Mouse (Mus musculus): ENCODE results near the gene Cdh24. TPM values are rescaled to one million over a fixed set of nuclear protein-coding genes. Genes with fewer than 3 reads are reported as not detected.

The Cdh24 gene
- polyA plus RNA-seq, 1 experiment from 2014 or later: 8.1 TPM

DNA sequence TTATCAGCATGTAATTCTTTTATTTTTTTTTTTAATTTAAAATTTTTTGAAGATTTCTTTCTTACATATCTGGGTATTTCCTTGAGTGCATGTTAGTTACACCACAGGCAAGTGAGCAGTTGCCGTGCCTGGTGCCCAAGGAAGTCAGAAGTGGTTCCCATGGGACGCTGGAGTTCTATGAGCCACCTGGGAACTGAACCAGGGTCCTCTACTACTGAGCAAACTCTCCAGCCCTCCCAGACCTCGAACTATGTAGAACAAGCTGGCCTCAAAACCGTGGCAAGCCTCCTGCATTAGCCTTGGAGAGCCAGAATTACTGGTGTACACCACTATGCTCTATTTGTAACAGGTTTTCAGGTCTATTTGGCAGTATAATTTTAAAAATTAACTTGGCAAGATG, 38.6 kb downstream of the Cdh24 start:
- Histone ChIP-seq H3K27ac (ENCODE audit: low read length) (peak overlapping the region; percentile 98), H3K4me3 (replicated peaks; ENCODE audit: low read length) (peak overlapping the region; percentile 81), H3K9me3 (ENCODE audit: control insufficient read depth, low read length) (no peaks in the 10 kb centered on the region), H3K9ac (replicated peaks; ENCODE audit: low read depth, low read length) (peak overlapping the region; percentile 91), H3K4me1 (replicated peaks; ENCODE audit: control insufficient read depth, insufficient read depth, low read length) (peaks cover 14% of the 10 kb centered on the region), H3K4me2 (ENCODE audit: low read length) (peak overlapping the region; percentile 49), H3K36me3 (ENCODE audit: control insufficient read depth, insufficient read depth) (no peaks in the 10 kb centered on the region), H3K27me3 (replicated peaks; ENCODE audit: control insufficient read depth, insufficient read depth, low read length) (no peaks in the 10 kb centered on the region)
- peak; percentile 16 for ATAC-seq
- WGBS: 37% methylated on average over 4 of the region's 4 CpGs

DNA sequence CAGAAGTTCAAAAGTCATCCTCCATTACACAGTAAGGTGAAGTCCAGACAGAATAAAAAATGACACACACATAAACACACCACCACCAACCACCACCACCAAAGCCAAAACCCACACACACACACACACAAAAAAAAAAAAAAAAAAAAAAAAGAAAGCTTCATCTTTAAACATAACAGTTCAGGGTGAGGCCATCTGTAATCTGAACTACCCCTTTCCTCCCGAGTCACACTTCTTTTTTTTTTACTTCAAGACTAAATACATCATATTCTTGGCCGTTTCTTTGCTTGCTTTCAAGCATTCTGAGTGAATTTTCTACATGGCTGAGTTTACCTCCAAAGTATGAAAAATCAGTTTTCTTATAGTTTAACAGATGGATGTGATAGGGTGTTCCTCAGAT, 39.6 kb downstream of the Cdh24 start:
- no peak overlapping the region for H3K27ac ChIP-seq (ENCODE audit: low read length)
- WGBS: 85% methylated on average over 2 of the region's 2 CpGs
- H3K9me3 ChIP-seq (ENCODE audit: control insufficient read depth, low read length): no peaks in the 10 kb centered on the region
- H3K9ac ChIP-seq (replicated peaks; ENCODE audit: low read depth, low read length): no peak overlapping the region
- no peaks in the 10 kb centered on the region for H3K36me3 ChIP-seq (ENCODE audit: control insufficient read depth, insufficient read depth)
- peaks cover 14% of the 10 kb centered on the region for H3K4me1 ChIP-seq (replicated peaks; ENCODE audit: control insufficient read depth, insufficient read depth, low read length)
- H3K27me3 ChIP-seq (replicated peaks; ENCODE audit: control insufficient read depth, insufficient read depth, low read length): no peaks in the 10 kb centered on the region
- no peak overlapping the region for H3K4me3 ChIP-seq (replicated peaks; ENCODE audit: low read length)
- ATAC-seq: no peak
- H3K4me2 ChIP-seq (ENCODE audit: low read length): no peak overlapping the region

GRCm38 (mm10) chr14:54597084-54597483, 44.1 kb downstream of the Cdh24 start:
- Histone ChIP-seq H3K27ac (ENCODE audit: low read length) (no peak overlapping the region), H3K36me3 (ENCODE audit: control insufficient read depth, insufficient read depth) (no peaks in the 10 kb centered on the region), H3K4me3 (replicated peaks; ENCODE audit: low read length) (no peak overlapping the region), H3K27me3 (replicated peaks; ENCODE audit: control insufficient read depth, insufficient read depth, low read length) (no peaks in the 10 kb centered on the region), H3K4me1 (replicated peaks; ENCODE audit: control insufficient read depth, insufficient read depth, low read length) (peaks cover under 1% of the 10 kb centered on the region), H3K9me3 (ENCODE audit: control insufficient read depth, low read length) (no peaks in the 10 kb centered on the region), H3K9ac (replicated peaks; ENCODE audit: low read depth, low read length) (no peak overlapping the region), H3K4me2 (ENCODE audit: low read length) (no peak overlapping the region)
- WGBS: 80% methylated on average over 7 of the region's 7 CpGs
- ATAC-seq: no peak

DNA sequence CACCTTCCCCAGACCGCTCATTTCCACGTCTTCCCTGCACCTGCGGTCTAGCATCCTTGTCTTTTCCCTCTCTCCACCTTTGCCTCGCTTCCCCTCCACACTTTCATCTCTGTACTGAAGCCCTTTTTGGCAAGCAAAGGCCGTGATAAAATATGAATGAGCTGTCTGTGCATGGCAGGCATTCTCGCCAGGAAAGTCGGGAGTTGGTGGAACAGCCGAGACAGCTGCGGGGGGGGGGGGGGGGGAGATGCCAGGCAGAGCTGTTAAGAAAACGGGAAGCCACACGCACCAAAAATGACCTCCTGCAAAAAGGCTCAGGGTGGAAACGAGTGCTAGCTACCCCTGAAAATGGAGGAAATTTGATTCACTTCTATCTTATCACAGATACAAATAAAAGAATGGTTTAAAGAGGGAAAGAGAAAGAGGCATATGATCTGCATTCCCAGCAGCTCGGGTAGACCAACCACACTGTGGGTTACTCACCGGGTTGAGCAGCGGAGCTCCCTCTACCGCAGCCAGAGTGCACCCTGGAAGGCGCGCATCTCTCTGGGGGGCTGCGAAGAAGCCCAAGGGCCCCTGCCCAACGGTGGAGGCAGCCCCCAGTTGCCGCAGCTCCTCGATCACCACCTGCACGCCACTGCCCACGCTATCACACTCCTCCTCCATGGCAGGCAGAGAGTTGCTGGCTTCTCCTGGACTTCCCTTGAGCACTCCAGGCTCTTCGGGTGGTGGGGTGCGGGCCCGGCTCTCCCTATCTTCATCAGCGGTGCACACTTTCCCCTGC, 46.3 kb downstream of the Cdh24 start:
- WGBS: 63% methylated on average over 28 of the region's 28 CpGs
- Histone ChIP-seq H3K4me2 (ENCODE audit: low read length) (0 out of 2 replicates have a peak overlapping the region, but pooled peaks have one; percentile 8), H3K4me1 (replicated peaks; ENCODE audit: control insufficient read depth, insufficient read depth, low read length) (no peaks in the 10 kb centered on the region), H3K4me3 (replicated peaks; ENCODE audit: low read length) (no peak overlapping the region), H3K9me3 (ENCODE audit: control insufficient read depth, low read length) (no peaks in the 10 kb centered on the region), H3K36me3 (ENCODE audit: control insufficient read depth, insufficient read depth) (no peaks in the 10 kb centered on the region), H3K9ac (replicated peaks; ENCODE audit: low read depth, low read length) (no peak overlapping the region), H3K27me3 (replicated peaks; ENCODE audit: control insufficient read depth, insufficient read depth, low read length) (no peaks in the 10 kb centered on the region), H3K27ac (ENCODE audit: low read length) (peak overlapping the region; percentile 25; the same call in 1 of the 2 replicates)
- peak; percentile 54 for ATAC-seq

DNA sequence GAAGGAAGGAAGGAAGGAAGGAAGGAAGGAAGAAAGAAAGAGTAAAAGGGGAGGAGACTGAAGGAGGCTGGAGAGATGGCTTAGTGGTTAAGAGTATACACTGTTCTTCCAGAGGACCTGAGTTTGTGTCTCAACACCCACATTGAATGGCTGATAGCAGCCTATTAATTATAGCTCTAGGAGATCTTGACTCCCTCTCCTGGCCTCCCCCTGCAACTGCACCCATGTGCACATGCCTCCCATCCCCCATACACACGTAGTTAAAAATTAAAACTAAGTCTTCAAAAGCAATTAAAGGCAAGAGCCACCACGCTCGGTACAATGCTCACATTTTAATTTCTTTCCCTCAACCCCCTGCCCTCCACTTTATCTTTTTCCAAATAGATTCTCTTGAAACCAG, 47.1 kb downstream of the Cdh24 start:
- H3K9me3 ChIP-seq (ENCODE audit: control insufficient read depth, low read length): no peaks in the 10 kb centered on the region
- H3K4me1 ChIP-seq (replicated peaks; ENCODE audit: control insufficient read depth, insufficient read depth, low read length): no peaks in the 10 kb centered on the region
- 85% methylated on average over 3 of the region's 3 CpGs for WGBS
- no peaks in the 10 kb centered on the region for H3K36me3 ChIP-seq (ENCODE audit: control insufficient read depth, insufficient read depth)
- H3K4me2 ChIP-seq (ENCODE audit: low read length): no peak overlapping the region
- no peak overlapping the region for H3K27ac ChIP-seq (ENCODE audit: low read length)
- ATAC-seq: no peak
- no peak overlapping the region for H3K9ac ChIP-seq (replicated peaks; ENCODE audit: low read depth, low read length)
- H3K27me3 ChIP-seq (replicated peaks; ENCODE audit: control insufficient read depth, insufficient read depth, low read length): no peaks in the 10 kb centered on the region
- H3K4me3 ChIP-seq (replicated peaks; ENCODE audit: low read length): no peak overlapping the region

- no peaks in the 10 kb centered on the region for H3K27me3 ChIP-seq (replicated peaks; ENCODE audit: control insufficient read depth, insufficient read depth, low read length)
- no peak for ATAC-seq
- no peak overlapping the region for H3K9ac ChIP-seq (replicated peaks; ENCODE audit: low read depth, low read length)
- no peaks in the 10 kb centered on the region for H3K9me3 ChIP-seq (ENCODE audit: control insufficient read depth, low read length)
- H3K4me3 ChIP-seq (replicated peaks; ENCODE audit: low read length): no peak overlapping the region
- no peak overlapping the region for H3K27ac ChIP-seq (ENCODE audit: low read length)
- H3K4me2 ChIP-seq (ENCODE audit: low read length): no peak overlapping the region
- 54% methylated on average over 10 of the region's 10 CpGs for WGBS
- H3K36me3 ChIP-seq (ENCODE audit: control insufficient read depth, insufficient read depth): no peaks in the 10 kb centered on the region
- H3K4me1 ChIP-seq (replicated peaks; ENCODE audit: control insufficient read depth, insufficient read depth, low read length): no peaks in the 10 kb centered on the region
These were observed 48.7 kb downstream of the Cdh24 start for GRCm38 (mm10) chr14:54592319-54592934.

DNA sequence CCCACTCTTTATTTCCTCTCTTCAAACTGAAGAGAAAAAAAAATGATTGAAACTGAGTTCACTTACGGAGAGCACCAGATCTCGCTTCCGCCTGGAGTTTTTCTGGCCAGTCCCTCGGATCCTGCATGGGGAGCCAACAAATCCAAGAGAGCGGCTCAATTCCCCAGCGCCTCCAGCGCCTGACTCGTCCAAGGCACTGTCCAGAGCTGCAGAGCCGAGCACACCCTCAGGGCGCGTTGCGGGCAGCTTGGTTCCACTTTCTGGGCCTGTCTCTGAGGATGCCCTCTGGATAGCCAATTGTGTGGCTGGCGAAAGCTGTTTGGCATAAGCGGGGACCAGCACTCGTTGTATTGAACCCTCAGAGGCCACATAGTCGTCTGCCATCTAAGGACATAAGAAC, 50.1 kb downstream of the Cdh24 start:
- Histone ChIP-seq H3K27me3 (replicated peaks; ENCODE audit: control insufficient read depth, insufficient read depth, low read length) (no peaks in the 10 kb centered on the region), H3K9ac (replicated peaks; ENCODE audit: low read depth, low read length) (no peak overlapping the region), H3K4me2 (ENCODE audit: low read length) (no peak overlapping the region), H3K4me3 (replicated peaks; ENCODE audit: low read length) (no peak overlapping the region), H3K9me3 (ENCODE audit: control insufficient read depth, low read length) (no peaks in the 10 kb centered on the region), H3K27ac (ENCODE audit: low read length) (no peak overlapping the region), H3K36me3 (ENCODE audit: control insufficient read depth, insufficient read depth) (no peaks in the 10 kb centered on the region), H3K4me1 (replicated peaks; ENCODE audit: control insufficient read depth, insufficient read depth, low read length) (no peaks in the 10 kb centered on the region)
- 90% methylated on average over 16 of the region's 16 CpGs for WGBS
- ATAC-seq: no peak

- no peak overlapping the region for H3K4me2 ChIP-seq (ENCODE audit: low read length)
- no peak overlapping the region for H3K4me3 ChIP-seq (replicated peaks; ENCODE audit: low read length)
- WGBS: 39% methylated on average over 7 of the region's 7 CpGs
- no peak overlapping the region for H3K9ac ChIP-seq (replicated peaks; ENCODE audit: low read depth, low read length)
- no peaks in the 10 kb centered on the region for H3K4me1 ChIP-seq (replicated peaks; ENCODE audit: control insufficient read depth, insufficient read depth, low read length)
- H3K27me3 ChIP-seq (replicated peaks; ENCODE audit: control insufficient read depth, insufficient read depth, low read length): no peaks in the 10 kb centered on the region
- ATAC-seq: 0 out of 2 replicates have a peak, but pooled peaks have one; percentile 38
- no peaks in the 10 kb centered on the region for H3K9me3 ChIP-seq (ENCODE audit: control insufficient read depth, low read length)
- no peaks in the 10 kb centered on the region for H3K36me3 ChIP-seq (ENCODE audit: control insufficient read depth, insufficient read depth)
- no peak overlapping the region for H3K27ac ChIP-seq (ENCODE audit: low read length)
These were observed 57.4 kb downstream of the Cdh24 start for GRCm38 (mm10) chr14:54583681-54584338.

DNA sequence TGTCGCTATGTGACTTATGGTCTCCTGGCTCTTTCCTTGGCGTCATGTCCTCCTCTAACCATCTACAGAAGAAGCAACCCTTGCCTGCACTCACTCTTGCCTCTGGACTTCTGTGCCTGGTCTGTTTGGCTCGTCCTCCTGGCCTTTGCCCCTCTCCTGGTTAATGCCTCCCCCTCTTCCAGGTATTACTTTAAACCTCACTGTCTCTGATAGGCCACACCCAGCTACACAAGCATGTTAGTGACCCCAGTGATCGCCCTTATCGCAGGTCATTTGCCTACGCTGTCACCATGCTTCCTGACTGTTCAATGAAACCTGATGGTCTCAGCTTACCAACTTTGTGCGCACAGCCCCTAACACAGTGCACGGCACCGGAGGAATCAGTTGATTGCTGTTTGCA, 58.6 kb downstream of the Cdh24 start:
- no peaks in the 10 kb centered on the region for H3K36me3 ChIP-seq (ENCODE audit: control insufficient read depth, insufficient read depth)
- ATAC-seq: no peak
- H3K4me3 ChIP-seq (replicated peaks; ENCODE audit: low read length): no peak overlapping the region
- peaks cover 7% of the 10 kb centered on the region for H3K4me1 ChIP-seq (replicated peaks; ENCODE audit: control insufficient read depth, insufficient read depth, low read length)
- H3K4me2 ChIP-seq (ENCODE audit: low read length): no peak overlapping the region
- no peak overlapping the region for H3K9ac ChIP-seq (replicated peaks; ENCODE audit: low read depth, low read length)
- H3K27ac ChIP-seq (ENCODE audit: low read length): no peak overlapping the region
- no peaks in the 10 kb centered on the region for H3K27me3 ChIP-seq (replicated peaks; ENCODE audit: control insufficient read depth, insufficient read depth, low read length)
- WGBS: 90% methylated on average over 9 of the region's 9 CpGs
- no peaks in the 10 kb centered on the region for H3K9me3 ChIP-seq (ENCODE audit: control insufficient read depth, low read length)

Data from forebrain, embryonic 16.5 days (tissue).